Mouse (Mus musculus) MEL (cell line): ENCODE measurements at regions not wholly inside any gene's neighbourhood (a gene's known extent, or its start where the extent isn't known, plus 50 kb on each side); places are given as distances from the start of the nearest gene placed in this dataset.

Experiments
- DNase-seq: peaks from one replicate; pipeline ENCODE4 v3.0.0; 2011; ENCODE audit warnings: low read depth, low spot score
- H3K27ac ChIP-seq: 2 replicates; pipeline ENCODE4 v1.5.1; 2012; ENCODE audit warnings: low read depth, mild to moderate bottlenecking, control low read depth, low read length, moderate library complexity; ENCODE audit not compliant: control insufficient read depth
- H3K27me3 ChIP-seq, 2 experiments: fragments of 150-350 bp in 1 of 2; sonication (generic) in 1 of 2; 2 replicates each; pipeline ENCODE4 v1.6.1; 2012; ENCODE audit warnings: low read length in 2 of 2, mild to moderate bottlenecking in 2 of 2, improper control_type of control experiment in 1 of 2, moderate library complexity in 1 of 2; ENCODE audit not compliant: insufficient read depth in 2 of 2, control insufficient read depth in 1 of 2
- H3K36me3 ChIP-seq, 2 experiments: 2 replicates each; pipeline ENCODE4 v1.6.1; 2012 to 2014; ENCODE audit warnings: low read length in 2 of 2, improper control_type of control experiment in 1 of 2, inconsistent platforms in 1 of 2, mild to moderate bottlenecking in 1 of 2; ENCODE audit not compliant: insufficient read depth in 2 of 2, control insufficient read depth in 1 of 2
- H3K4me1 ChIP-seq, 2 experiments: fragments of 150-350 bp in 1 of 2; sonication (generic) in 1 of 2; 2 replicates each; pipeline ENCODE4 v1.6.1; 2012; ENCODE audit warnings: low read length in 2 of 2, improper control_type of control experiment in 1 of 2, mild to moderate bottlenecking in 1 of 2; ENCODE audit not compliant: insufficient read depth in 2 of 2, control insufficient read depth in 1 of 2
- H3K4me3 ChIP-seq, 2 experiments: fragments of 150-350 bp in 1 of 2; sonication (generic) in 1 of 2; 2 replicates each; pipeline ENCODE4 v1.5.1; 2012; ENCODE audit warnings: low read depth in 2 of 2, low read length in 2 of 2, mild to moderate bottlenecking in 2 of 2, moderate library complexity in 2 of 2, control low read depth in 1 of 2, improper control_type of control experiment in 1 of 2; ENCODE audit not compliant: control insufficient read depth in 1 of 2, insufficient read depth in 1 of 2
- H3K79me2 ChIP-seq: 2 replicates; pipeline ENCODE4 v1.6.1; 2012; ENCODE audit warnings: mild to moderate bottlenecking, low read length, moderate library complexity; ENCODE audit not compliant: control insufficient read depth, poor library complexity, insufficient read depth
- H3K9ac ChIP-seq: 2 replicates; pipeline ENCODE4 v1.6.1; 2012; ENCODE audit warnings: low read depth, mild to moderate bottlenecking, control low read depth, low read length, moderate library complexity; ENCODE audit not compliant: control insufficient read depth, poor library complexity, severe bottlenecking
- H3K9me3 ChIP-seq: fragments of 150-350 bp; sonication (generic); replicated peaks from 2 replicates; pipeline ENCODE4 v1.6.1; 2012; ENCODE audit warnings: mild to moderate bottlenecking, low read length, improper control_type of control experiment, moderate library complexity; ENCODE audit not compliant: insufficient read depth
- CHD1 ChIP-seq: IDR thresholded peaks from 2 replicates; pipeline ENCODE4 v1.6.1; 2012; ENCODE audit warnings: low read depth, mild to moderate bottlenecking, inconsistent platforms, low read length, improper control_type of control experiment
- CHD2 ChIP-seq: IDR thresholded peaks from 2 replicates; pipeline ENCODE4 v1.6.1; 2011; ENCODE audit warnings: low read length, improper control_type of control experiment
- CTCF ChIP-seq, 3 experiments: IDR thresholded peaks in 2 of 3; conservative IDR thresholded peaks in 1 of 3; 2 replicates each; pipeline ENCODE4 v1.5.1; 2011 to 2012; ENCODE audit warnings: low read length in 3 of 3, low read depth in 2 of 3, mild to moderate bottlenecking in 2 of 3, improper control_type of control experiment in 1 of 3, inconsistent platforms in 1 of 3, mixed read lengths in 1 of 3, moderate library complexity in 1 of 3; ENCODE audit not compliant: control insufficient read depth in 1 of 3, insufficient read depth in 1 of 3, poor library complexity in 1 of 3, severe bottlenecking in 1 of 3
- E2F4 ChIP-seq: IDR thresholded peaks from 2 replicates; pipeline ENCODE4 v1.6.1; 2011; ENCODE audit warnings: low read depth, low read length, improper control_type of control experiment, borderline replicate concordance
- ELF1 ChIP-seq: IDR thresholded peaks from 2 replicates; pipeline ENCODE4 v1.6.1; 2014; ENCODE audit warnings: low read depth, mild to moderate bottlenecking, inconsistent platforms, low read length, improper control_type of control experiment, moderate library complexity
- EP300 ChIP-seq, 2 experiments: IDR thresholded peaks; 2 replicates each; pipeline ENCODE4 v1.6.1; 2011; ENCODE audit warnings: improper control_type of control experiment in 2 of 2, low read length in 2 of 2, low read depth in 1 of 2, mild to moderate bottlenecking in 1 of 2
- ETS1 ChIP-seq: IDR thresholded peaks from 2 replicates; pipeline ENCODE4 v1.6.1; 2012; ENCODE audit warnings: low read depth, mild to moderate bottlenecking, inconsistent platforms, low read length, improper control_type of control experiment, moderate library complexity
- GATA1 ChIP-seq: IDR thresholded peaks from 2 replicates; pipeline ENCODE4 v1.6.1; 2011; ENCODE audit warnings: low read depth, low read length, improper control_type of control experiment
- HCFC1 ChIP-seq: IDR thresholded peaks from 2 replicates; pipeline ENCODE4 v1.6.1; 2012; ENCODE audit warnings: low read depth, mild to moderate bottlenecking, inconsistent platforms, low read length, improper control_type of control experiment, moderate library complexity
- JUND ChIP-seq: IDR thresholded peaks from 2 replicates; pipeline ENCODE4 v1.6.1; 2011; ENCODE audit warnings: low read depth, mild to moderate bottlenecking, improper control_type of control experiment, low read length
- KAT2A ChIP-seq: conservative IDR thresholded peaks from 2 replicates; pipeline ENCODE4 v1.6.1; 2012; ENCODE audit warnings: low read depth, low read length, improper control_type of control experiment, inconsistent platforms
- MAFK ChIP-seq: IDR thresholded peaks from 2 replicates; pipeline ENCODE4 v1.6.1; 2011; ENCODE audit warnings: low read depth, mild to moderate bottlenecking, low read length, improper control_type of control experiment, borderline replicate concordance
- MAX ChIP-seq: IDR thresholded peaks from 2 replicates; pipeline ENCODE4 v1.6.1; 2011; ENCODE audit warnings: low read length, improper control_type of control experiment
- MEF2A ChIP-seq: IDR thresholded peaks from 2 replicates; pipeline ENCODE4 v1.6.1; 2014; ENCODE audit warnings: low read depth, mild to moderate bottlenecking, inconsistent platforms, low read length, improper control_type of control experiment; ENCODE audit not compliant: poor library complexity, insufficient replicate concordance, severe bottlenecking; ENCODE audit errors: extremely low read depth
- MXI1 ChIP-seq: IDR thresholded peaks from 2 replicates; pipeline ENCODE4 v1.6.1; 2011; ENCODE audit warnings: mild to moderate bottlenecking, low read depth, low read length, improper control_type of control experiment
- MYB ChIP-seq: IDR thresholded peaks from 2 replicates; pipeline ENCODE4 v1.6.1; 2011; ENCODE audit warnings: mild to moderate bottlenecking, low read depth, low read length, improper control_type of control experiment
- MYC ChIP-seq: IDR thresholded peaks from 2 replicates; pipeline ENCODE4 v1.6.1; 2011; ENCODE audit warnings: low read depth, mild to moderate bottlenecking, low read length, improper control_type of control experiment, moderate library complexity
- NELFE ChIP-seq: IDR thresholded peaks from 2 replicates; pipeline ENCODE4 v1.6.1; 2011; ENCODE audit warnings: low read depth, low read length, improper control_type of control experiment
- POLR2A ChIP-seq, 2 experiments: IDR thresholded peaks; 2 replicates each; pipeline ENCODE4 v1.6.1; 2011 to 2012; ENCODE audit warnings: low read length in 2 of 2, mild to moderate bottlenecking in 2 of 2, control low read depth in 1 of 2, improper control_type of control experiment in 1 of 2, low read depth in 1 of 2, moderate library complexity in 1 of 2; ENCODE audit not compliant: control insufficient read depth in 1 of 2, insufficient read depth in 1 of 2, poor library complexity in 1 of 2
- POLR2AphosphoS2 ChIP-seq: IDR thresholded peaks from 2 replicates; pipeline ENCODE4 v1.6.1; 2011; ENCODE audit warnings: low read length, improper control_type of control experiment
- POLR2AphosphoS5 ChIP-seq: IDR thresholded peaks from 2 replicates; pipeline ENCODE4 v1.6.1; 2012; ENCODE audit warnings: low read depth, borderline replicate concordance, mild to moderate bottlenecking, inconsistent platforms, low read length, moderate library complexity, mixed read lengths
- SMC3 ChIP-seq: IDR thresholded peaks from 2 replicates; pipeline ENCODE4 v1.6.1; 2011; ENCODE audit warnings: low read depth, low read length, improper control_type of control experiment
- TAL1 ChIP-seq: IDR thresholded peaks from 2 replicates; pipeline ENCODE4 v1.6.1; 2012; ENCODE audit warnings: mild to moderate bottlenecking, inconsistent platforms, low read length, moderate library complexity, mixed read lengths
- TCF12 ChIP-seq: IDR thresholded peaks from 2 replicates; pipeline ENCODE4 v1.6.1; 2014; ENCODE audit warnings: low read depth, mild to moderate bottlenecking, inconsistent platforms, low read length, improper control_type of control experiment, moderate library complexity
- USF1 ChIP-seq: IDR thresholded peaks from 2 replicates; pipeline ENCODE4 v1.6.1; 2014; ENCODE audit warnings: low read depth, mild to moderate bottlenecking, inconsistent platforms, low read length, improper control_type of control experiment, moderate library complexity
- USF2 ChIP-seq, 2 experiments: IDR thresholded peaks; 2 replicates each; pipeline ENCODE4 v1.6.1; 2011 to 2012; ENCODE audit warnings: improper control_type of control experiment in 2 of 2, low read length in 2 of 2, borderline replicate concordance in 1 of 2, inconsistent platforms in 1 of 2, low read depth in 1 of 2, mild to moderate bottlenecking in 1 of 2; ENCODE audit not compliant: insufficient read depth in 1 of 2
- ZC3H11A ChIP-seq: IDR thresholded peaks from 2 replicates; pipeline ENCODE4 v1.6.1; 2012; ENCODE audit warnings: low read depth, mild to moderate bottlenecking, inconsistent platforms, low read length, improper control_type of control experiment
- ZMIZ1 ChIP-seq: IDR thresholded peaks from 2 replicates; pipeline ENCODE4 v1.6.1; 2012; ENCODE audit warnings: low read depth, mild to moderate bottlenecking, inconsistent platforms, low read length, improper control_type of control experiment, moderate library complexity

- H3K27me3 ChIP-seq: no peaks in the 10 kb centered on the region
- no peak for DNase-seq
Observed at GRCm38 (mm10) chr10:61027215-61027614, 61.9 kb upstream of the Pcbd1 start.

DNA sequence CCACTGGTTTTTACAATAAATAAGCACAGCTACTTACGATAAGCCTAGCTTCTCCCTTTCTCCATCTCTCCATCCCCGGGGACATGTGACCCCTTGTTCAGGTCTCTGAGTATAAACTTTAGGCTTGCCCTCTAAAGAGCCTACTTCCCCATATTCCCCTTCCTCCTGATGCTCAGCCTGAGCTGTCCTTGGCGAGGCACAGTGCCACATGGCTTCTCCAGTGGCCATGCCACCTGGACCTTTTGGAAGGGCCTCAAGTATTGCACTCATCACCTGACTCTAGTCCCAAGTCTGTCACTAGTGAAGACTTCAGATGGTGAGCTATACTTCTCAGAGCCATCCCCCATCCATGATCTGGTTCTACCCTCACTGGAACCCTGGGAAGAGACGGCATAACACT, 64.1 kb upstream of the Pcbd1 start:
- Histone ChIP-seq H3K9me3 (no peaks in the 10 kb centered on the region), H3K27me3 (no peaks in the 10 kb centered on the region), H3K9ac (no peak overlapping the region), H3K4me1 (no peaks in the 10 kb centered on the region), H3K27ac (no peak overlapping the region), H3K4me3 (no peak overlapping the region), H3K79me2 (no peaks in the 10 kb centered on the region), H3K36me3 (no peaks in the 10 kb centered on the region)
- no peak for DNase-seq
- no peak for TF ChIP-seq ZC3H11A
- TF ChIP-seq MXI1: no peak
- TF ChIP-seq USF2 (IDR thresholded peaks at IDR 0.05; ENCODE audit: borderline replicate concordance in 1 of 2, insufficient read depth in 1 of 2, low read depth in 1 of 2, low read length in 2 of 2): no peak
- no peak for TF ChIP-seq EP300 (IDR thresholded peaks at IDR 0.05; ENCODE audit: low read depth in 1 of 2, low read length in 2 of 2)
- TF ChIP-seq ELF1: no peak
- TF ChIP-seq TAL1: no peak
- TF ChIP-seq MYC: no peak
- no peak for TF ChIP-seq JUND
- no peak for TF ChIP-seq NELFE
- TF ChIP-seq MYB: no peak
- no peak for TF ChIP-seq POLR2AphosphoS5
- TF ChIP-seq SMC3: no peak
- TF ChIP-seq USF1: no peak
- no peak for TF ChIP-seq MAX
- no peak for TF ChIP-seq ETS1
- TF ChIP-seq MAFK: no peak
- TF ChIP-seq HCFC1: no peak
- TF ChIP-seq POLR2A (IDR thresholded peaks at IDR 0.05; ENCODE audit: control insufficient read depth in 1 of 2, insufficient read depth in 1 of 2, low read depth in 1 of 2, low read length in 2 of 2, poor library complexity in 1 of 2): no peak
- no peak for TF ChIP-seq POLR2AphosphoS2
- TF ChIP-seq E2F4: no peak

More at GRCm38 (mm10) chr10:61027215-61027614, 61.9 kb upstream of the Pcbd1 start:
- H3K36me3 ChIP-seq: no peaks in the 10 kb centered on the region
- no peak overlapping the region for H3K27ac ChIP-seq
- no peak overlapping the region for H3K4me3 ChIP-seq
- H3K4me1 ChIP-seq: no peaks in the 10 kb centered on the region
- no peaks in the 10 kb centered on the region for H3K9me3 ChIP-seq
- no peak overlapping the region for H3K9ac ChIP-seq
- no peaks in the 10 kb centered on the region for H3K79me2 ChIP-seq
- TF ChIP-seq POLR2A (IDR thresholded peaks at IDR 0.05; ENCODE audit: control insufficient read depth in 1 of 2, insufficient read depth in 1 of 2, low read depth in 1 of 2, low read length in 2 of 2, poor library complexity in 1 of 2) (no peak), CHD2 (no peak), MEF2A (no peak), EP300 (IDR thresholded peaks at IDR 0.05; ENCODE audit: low read depth in 1 of 2, low read length in 2 of 2) (no peak), GATA1 (no peak), ZMIZ1 (no peak), TCF12 (no peak), USF1 (no peak), USF2 (IDR thresholded peaks at IDR 0.05; ENCODE audit: borderline replicate concordance in 1 of 2, insufficient read depth in 1 of 2, low read depth in 1 of 2, low read length in 2 of 2) (no peak), MAX (no peak), CHD1 (no peak), CTCF (IDR thresholded peaks at IDR 0.05 in 2 of 3, conservative IDR thresholded peaks at IDR 0.05 in 1 of 3; ENCODE audit: control insufficient read depth in 1 of 3, insufficient read depth in 1 of 3, low read depth in 2 of 3, low read length in 3 of 3, poor library complexity in 1 of 3, severe bottlenecking in 1 of 3) (no peak), KAT2A (no peak), ZC3H11A (no peak), SMC3 (no peak)
